Mouse (Mus musculus): ENCODE data around the gene Usp10. TPM values are rescaled to one million over a fixed set of nuclear protein-coding genes. Genes with fewer than 3 reads are reported as not detected.

The Usp10 gene
- polyA plus RNA-seq, 1 experiment from 2014 or later: 107 TPM

DNA sequence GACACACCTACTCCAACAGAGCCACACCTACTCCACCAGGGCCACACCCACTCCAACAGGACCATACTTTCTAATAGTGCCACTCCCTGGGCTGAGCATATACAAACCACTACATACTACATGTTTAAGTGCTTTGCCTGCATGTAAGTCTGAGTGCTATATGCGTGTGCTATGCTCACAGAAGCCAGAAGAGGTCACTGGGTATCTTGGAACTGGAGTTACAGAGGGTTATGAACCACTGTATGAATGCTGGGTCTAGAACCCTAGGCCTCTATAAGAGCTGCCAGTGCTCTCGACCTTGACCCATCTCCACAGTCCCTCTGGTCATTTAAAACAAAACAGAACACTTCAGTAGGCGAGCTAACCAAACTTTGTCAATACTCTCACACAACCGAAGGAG, 71.1 kb downstream of the Usp10 start:
- ChIA-PET CTCF (interaction anchor here (0.7 to 1.1 kb wide), 2 partner anchors 10 to 21 kb away, joined by 3 read pairs; no protein-coding TSS in a partner anchor), POLR2A (no interaction called here)
- DNase-seq (ENCODE audit: low read depth, low spot score) (no peak), ATAC-seq (no peak)
- TF ChIP-seq CTCF (IDR thresholded peaks at IDR 0.05): no peak
- in situ Hi-C loops (cut with MboI; ENCODE audit: low pct_unique_long_range_greater_than_20kb): no loop called here
- no peaks in the 10 kb centered on the region for H3K27me3 ChIP-seq

DNA sequence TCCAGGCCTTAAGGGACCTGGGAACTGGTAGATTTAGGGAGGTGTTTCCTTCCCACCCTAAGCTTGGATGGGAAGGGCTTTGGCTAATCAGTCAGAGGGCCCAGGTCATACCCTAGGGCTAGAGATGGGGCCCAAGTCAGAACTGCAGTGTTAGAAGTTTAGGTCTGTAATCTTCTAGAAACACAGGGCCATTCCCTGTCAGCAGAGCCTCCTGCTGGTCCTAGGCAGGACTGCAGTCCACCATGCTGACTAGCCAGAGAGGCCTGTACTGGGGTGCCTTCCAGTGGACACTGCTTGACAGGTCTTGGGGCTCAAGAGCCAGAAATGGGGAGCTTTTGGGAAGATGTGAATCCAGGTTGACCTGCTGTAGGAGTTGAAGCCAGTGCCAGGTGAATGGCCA, 73.9 kb downstream of the Usp10 start:
- CTCF ChIA-PET: interaction anchor here (0.8 kb wide), 1 partner anchor 37 kb away, joined by 3 read pairs; no protein-coding TSS in a partner anchor
- DNase-seq (ENCODE audit: low read depth, low spot score): no peak

DNA sequence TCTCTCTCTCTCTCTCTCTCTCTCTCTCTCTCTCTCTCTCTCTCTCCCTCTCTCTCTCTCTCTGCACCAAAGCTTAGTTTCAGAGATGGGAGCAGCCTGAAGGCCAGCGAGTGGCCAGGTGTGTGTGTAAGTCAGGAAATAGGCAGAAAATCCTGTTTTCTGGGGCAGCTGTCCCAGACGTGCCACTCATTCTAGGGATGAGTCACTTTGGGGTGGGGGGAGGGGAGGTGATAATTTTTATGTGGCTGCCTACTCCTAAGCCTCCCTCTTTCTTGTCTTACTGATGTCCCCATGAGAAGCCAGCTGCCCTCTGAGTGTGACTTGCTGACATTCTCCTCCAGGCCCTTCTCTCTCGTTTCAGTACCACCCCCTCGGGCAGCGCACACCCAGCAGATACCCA, 76.0 kb downstream of the Usp10 start:
- ChIA-PET CTCF (no interaction called here), POLR2A (interaction anchor here (0.6 kb wide), 1 partner anchor 9 kb away, joined by 3 read pairs; no protein-coding TSS in a partner anchor)
- in situ Hi-C loops (cut with MboI; ENCODE audit: low pct_unique_long_range_greater_than_20kb): no loop called here
- no peaks in the 10 kb centered on the region for H3K27me3 ChIP-seq
- TF ChIP-seq CTCF (IDR thresholded peaks at IDR 0.05): no peak
- DNase-seq (ENCODE audit: low read depth, low spot score): no peak
- no peak for ATAC-seq

More for the DNA sequence above, 73.9 kb downstream of the Usp10 start:
- no peak for ATAC-seq
- POLR2A ChIA-PET: interaction anchor here (1.0 kb wide), 1 partner anchor 22 kb away, joined by 4 read pairs; no protein-coding TSS in a partner anchor
- in situ Hi-C loops (cut with MboI; ENCODE audit: low pct_unique_long_range_greater_than_20kb): no loop called here
- no peaks in the 10 kb centered on the region for H3K27me3 ChIP-seq
- TF ChIP-seq CTCF (IDR thresholded peaks at IDR 0.05): no peak

DNA sequence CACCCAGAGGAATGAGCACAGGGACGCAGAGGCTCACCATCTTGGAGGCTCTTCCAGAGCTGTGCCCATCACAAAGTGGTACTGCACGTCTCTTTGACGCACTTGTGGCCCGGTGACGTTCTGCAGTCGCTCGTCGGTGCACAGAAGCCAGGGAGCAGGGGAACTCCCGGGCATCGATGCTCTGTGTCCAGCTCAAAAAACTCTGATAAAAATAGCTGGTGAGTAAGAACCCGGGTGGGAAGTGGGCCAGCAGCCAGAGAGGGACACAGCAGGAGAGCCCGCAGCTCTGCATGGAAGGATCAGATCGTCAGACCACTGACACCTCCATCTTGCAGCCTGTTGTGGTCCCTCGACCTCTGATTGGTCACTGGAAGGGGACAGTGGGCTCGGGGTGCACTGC, 77.9 kb downstream of the Usp10 start:
- TF ChIP-seq CTCF (IDR thresholded peaks at IDR 0.05): no peak
- POLR2A ChIA-PET: interaction anchor here (0.6 kb wide), 1 partner anchor 16 kb away, joined by 3 read pairs; no protein-coding TSS in a partner anchor
- H3K27me3 ChIP-seq: no peaks in the 10 kb centered on the region
- CTCF ChIA-PET: no interaction called here
- DNase-seq (ENCODE audit: low read depth, low spot score) (peak; percentile 78), ATAC-seq (peak; percentile 31)
- in situ Hi-C loops (cut with MboI; ENCODE audit: low pct_unique_long_range_greater_than_20kb): no loop called here

DNA sequence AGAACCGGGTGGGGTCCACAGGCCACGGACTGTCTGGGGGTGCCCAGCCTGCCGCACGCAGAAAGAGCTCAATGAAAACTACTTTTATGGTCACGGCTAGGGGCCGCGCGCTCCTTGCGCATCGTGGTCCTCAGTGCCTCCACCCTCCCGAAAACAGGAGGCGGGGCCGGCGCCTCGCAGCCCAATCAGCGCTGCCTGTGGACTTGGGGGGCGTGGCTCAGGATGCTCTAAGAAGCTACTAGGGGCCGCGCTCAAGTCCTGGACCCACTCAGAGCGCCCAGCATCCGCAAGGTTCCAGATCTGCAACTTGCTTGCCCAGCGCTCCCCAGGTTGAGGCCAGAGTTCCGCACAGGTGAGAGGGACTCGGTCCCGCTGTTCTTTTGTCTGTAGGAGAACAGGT, 82.1 kb downstream of the Usp10 start, which contains the start of gene Crispld2:
Crispld2 (plus strand) TSS at position 190 of the 400 bp plus-strand sequence.
- no peaks in the 10 kb centered on the region for H3K27me3 ChIP-seq
- no peak for TF ChIP-seq CTCF (IDR thresholded peaks at IDR 0.05)
- POLR2A ChIA-PET: no interaction called here
- ATAC-seq (no peak), DNase-seq (ENCODE audit: low read depth, low spot score) (no peak)
- CTCF ChIA-PET: no interaction called here
- in situ Hi-C loops (cut with MboI; ENCODE audit: low pct_unique_long_range_greater_than_20kb): no loop called here

DNA sequence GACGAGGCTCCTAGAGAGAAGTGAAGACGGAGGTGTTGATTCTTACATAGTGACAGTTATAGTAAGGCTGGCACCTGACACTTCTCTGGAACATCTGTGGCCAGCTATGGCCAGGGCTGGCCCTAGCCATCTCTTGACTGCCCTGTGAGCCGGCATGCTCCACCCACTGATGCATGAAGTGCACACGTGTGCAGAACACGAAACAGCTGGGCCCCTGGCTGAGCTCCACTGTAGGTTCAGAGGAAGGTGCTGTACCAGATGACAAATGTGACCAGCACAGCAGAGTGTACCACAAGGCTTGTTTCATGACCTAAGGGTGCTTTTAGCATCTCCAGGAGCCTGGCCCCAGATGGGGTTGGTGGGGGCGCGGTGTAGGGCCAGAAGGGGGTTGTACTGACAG, 84.0 kb downstream of the Usp10 start:
- no peak for ATAC-seq
- TF ChIP-seq CTCF (IDR thresholded peaks at IDR 0.05): no peak
- no peak for DNase-seq (ENCODE audit: low read depth, low spot score)
- in situ Hi-C loops (cut with MboI; ENCODE audit: low pct_unique_long_range_greater_than_20kb): no loop called here
- H3K27me3 ChIP-seq: no peaks in the 10 kb centered on the region
- POLR2A ChIA-PET: no interaction called here
- CTCF ChIA-PET: no interaction called here

DNA sequence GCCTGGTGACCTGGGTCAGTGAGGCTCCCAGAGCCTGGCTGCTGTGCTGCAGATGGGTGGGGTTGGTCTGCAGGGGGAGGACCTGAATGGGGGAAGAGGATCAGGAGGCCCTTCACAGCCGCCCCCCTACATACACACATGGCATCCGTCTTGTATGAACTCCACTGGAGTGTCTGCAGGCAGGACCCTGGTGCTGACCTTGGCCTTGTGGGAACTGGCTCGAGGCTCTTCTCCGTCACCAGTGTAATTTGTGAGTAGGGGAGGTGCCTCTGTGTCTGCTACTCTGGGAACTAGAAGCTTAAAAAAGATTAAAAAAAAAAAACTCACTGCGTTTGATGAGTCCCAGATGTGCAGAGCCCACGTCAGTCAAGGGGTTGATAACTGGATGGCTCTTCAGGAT, 84.4 kb downstream of the Usp10 start:
- no peaks in the 10 kb centered on the region for H3K27me3 ChIP-seq
- POLR2A ChIA-PET: no interaction called here
- TF ChIP-seq CTCF (IDR thresholded peaks at IDR 0.05): no peak
- CTCF ChIA-PET: no interaction called here
- DNase-seq (ENCODE audit: low read depth, low spot score) (no peak), ATAC-seq (no peak)
- in situ Hi-C loops (cut with MboI; ENCODE audit: low pct_unique_long_range_greater_than_20kb): no loop called here

DNA sequence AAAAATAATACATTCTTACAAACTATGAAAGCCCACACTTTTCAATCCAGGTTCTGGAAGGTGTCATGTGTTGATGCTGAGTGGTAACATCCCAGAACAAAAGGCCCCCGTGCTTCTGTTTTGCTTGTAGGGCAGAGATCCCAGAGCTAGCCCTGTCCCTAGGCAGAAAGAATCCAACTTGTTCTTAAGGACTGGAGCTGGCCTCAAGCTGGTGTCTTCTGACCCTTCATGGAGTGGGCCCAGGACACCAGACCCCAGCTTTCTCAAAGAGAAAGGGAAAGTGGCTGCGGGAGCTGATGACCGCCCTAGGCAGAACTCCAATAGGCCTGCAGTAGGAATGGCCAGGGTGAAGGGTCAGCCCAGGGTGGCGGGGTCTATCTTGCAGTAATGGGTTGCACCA, 87.1 kb downstream of the Usp10 start:
- ChIA-PET POLR2A (no interaction called here), CTCF (no interaction called here)
- no peaks in the 10 kb centered on the region for H3K27me3 ChIP-seq
- in situ Hi-C loops (cut with MboI; ENCODE audit: low pct_unique_long_range_greater_than_20kb): no loop called here
- TF ChIP-seq CTCF (IDR thresholded peaks at IDR 0.05): no peak
- DNase-seq (ENCODE audit: low read depth, low spot score) (no peak), ATAC-seq (no peak)

DNA sequence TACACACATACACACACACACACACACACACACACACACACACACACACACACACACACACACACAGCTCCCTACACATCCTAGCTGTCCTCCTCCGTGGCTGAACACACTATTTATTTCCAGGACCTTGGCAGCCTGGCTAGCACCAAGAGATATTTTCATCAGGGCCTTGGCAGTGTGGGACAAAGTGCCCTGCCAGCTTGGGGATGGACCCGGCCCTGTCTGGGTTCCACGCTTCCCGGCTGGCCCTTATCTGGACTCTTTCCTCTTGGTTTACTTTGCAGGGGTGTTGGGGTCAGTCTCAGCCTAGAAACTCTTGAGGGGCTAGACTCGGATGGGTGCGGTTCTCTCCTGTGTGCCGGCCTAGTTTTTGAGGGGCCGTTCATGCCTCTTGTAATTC, 90.3 kb downstream of the Usp10 start:
- CTCF ChIA-PET: no interaction called here
- DNase-seq (ENCODE audit: low read depth, low spot score): no peak
- POLR2A ChIA-PET: no interaction called here
- H3K27me3 ChIP-seq: no peaks in the 10 kb centered on the region
- no peak for TF ChIP-seq CTCF (IDR thresholded peaks at IDR 0.05)
- no peak for ATAC-seq
- in situ Hi-C loops (cut with MboI; ENCODE audit: low pct_unique_long_range_greater_than_20kb): no loop called here

DNA sequence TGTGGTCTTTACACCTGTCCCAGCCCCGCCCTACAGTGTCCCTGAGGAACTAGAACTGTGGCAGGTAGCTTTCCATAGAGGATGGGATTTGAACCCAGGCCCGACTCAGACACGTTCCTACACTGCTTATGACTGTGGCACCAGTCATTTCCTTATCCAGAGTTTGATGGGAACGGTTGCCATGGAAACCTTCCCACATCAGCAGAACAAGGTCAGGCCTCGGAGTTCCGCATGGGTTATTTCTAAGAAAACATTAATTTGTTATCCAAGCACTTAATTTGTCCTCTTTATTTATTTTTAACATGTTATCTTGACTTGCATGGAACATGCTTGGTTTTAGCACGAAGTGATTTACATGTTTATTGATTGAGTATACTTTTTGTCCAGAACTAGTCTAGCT, 91.6 kb downstream of the Usp10 start:
- in situ Hi-C loops (cut with MboI; ENCODE audit: low pct_unique_long_range_greater_than_20kb): no loop called here
- ChIA-PET POLR2A (no interaction called here), CTCF (no interaction called here)
- H3K27me3 ChIP-seq: no peaks in the 10 kb centered on the region
- ATAC-seq (no peak), DNase-seq (ENCODE audit: low read depth, low spot score) (no peak)
- TF ChIP-seq CTCF (IDR thresholded peaks at IDR 0.05): no peak

DNA sequence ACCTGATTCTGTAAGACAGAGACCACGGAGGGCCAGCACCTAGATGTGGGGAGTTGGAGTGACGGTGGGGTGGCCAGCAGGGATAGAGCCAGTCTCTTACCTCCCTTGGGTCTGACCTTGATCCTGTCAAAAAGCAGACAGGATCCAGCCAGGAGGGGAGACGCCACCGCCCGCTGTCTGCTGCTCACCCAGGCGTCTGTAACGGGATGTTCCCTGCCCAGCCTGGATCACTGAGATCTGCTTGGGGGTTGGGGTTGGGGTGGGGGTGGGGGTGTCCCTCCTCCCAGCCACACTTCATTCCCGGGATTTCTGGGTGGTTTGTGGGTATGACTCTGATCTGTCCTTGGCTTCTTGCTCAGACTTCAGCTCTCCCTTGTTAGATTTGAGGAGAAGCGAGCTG, 92.2 kb downstream of the Usp10 start:
- POLR2A ChIA-PET: no interaction called here
- in situ Hi-C loops (cut with MboI; ENCODE audit: low pct_unique_long_range_greater_than_20kb): no loop called here
- DNase-seq (ENCODE audit: low read depth, low spot score): no peak
- no peak for TF ChIP-seq CTCF (IDR thresholded peaks at IDR 0.05)
- CTCF ChIA-PET: no interaction called here
- no peak for ATAC-seq
- H3K27me3 ChIP-seq: no peaks in the 10 kb centered on the region

DNA sequence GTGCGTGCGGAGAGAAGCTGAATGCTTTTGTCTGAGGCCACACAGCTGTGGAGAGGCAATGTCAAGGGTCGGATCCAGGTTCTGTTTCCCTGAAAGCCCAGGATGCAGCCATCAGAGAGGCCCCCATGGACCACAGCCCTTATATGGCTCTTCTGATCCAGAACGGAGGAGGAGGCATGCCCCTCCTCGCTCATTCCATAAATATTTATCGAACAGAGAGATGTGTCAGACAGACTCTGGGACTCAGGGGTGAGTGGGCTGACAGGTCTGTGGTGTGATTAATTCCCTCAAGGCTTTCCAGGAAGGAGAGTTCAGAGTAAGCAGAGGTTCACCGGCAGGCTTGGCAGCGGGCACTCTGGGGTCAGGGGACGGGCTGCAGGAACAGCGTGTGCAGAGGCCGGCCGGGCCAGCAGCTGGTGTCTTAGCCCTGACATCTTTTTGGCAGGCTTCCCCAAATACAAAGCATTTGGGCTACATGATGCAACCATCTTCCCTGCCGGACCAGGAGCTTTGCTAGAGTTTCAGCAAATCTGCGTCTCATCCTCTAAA, 94.1 kb downstream of the Usp10 start:
- ATAC-seq (peak; percentile 36), DNase-seq (ENCODE audit: low read depth, low spot score) (no peak)
- no peak for TF ChIP-seq CTCF (IDR thresholded peaks at IDR 0.05)
- in situ Hi-C loops (cut with MboI; ENCODE audit: low pct_unique_long_range_greater_than_20kb): no loop called here
- ChIA-PET POLR2A (interaction anchor here (1.0 to 1.2 kb wide), 2 partner anchors 16 to 73 kb away, joined by 3 read pairs; no protein-coding TSS in a partner anchor), CTCF (interaction anchor here (1.7 kb wide), 1 partner anchor 40 kb away, joined by 6 read pairs; no protein-coding TSS in a partner anchor)
- no peaks in the 10 kb centered on the region for H3K27me3 ChIP-seq
